Mouse (Mus musculus) adrenal gland, postnatal 36 days (tissue): ENCODE measurements at regions not wholly inside any gene's neighbourhood (a gene's known extent, or its start where the extent isn't known, plus 50 kb on each side); places are given as distances from the start of the nearest gene placed in this dataset.
"Not testable (repeated sequence)": the region's sequence is repeated elsewhere in the genome, so short reads cannot be mapped to it uniquely, and the experiment has no call there.

ENCODE experiments used
- DNase-seq, 2 experiments: peaks; one replicate each; pipeline ENCODE4 v3.0.0; 2021; ENCODE audit warnings: mixed read lengths in 1 of 2

DNA sequence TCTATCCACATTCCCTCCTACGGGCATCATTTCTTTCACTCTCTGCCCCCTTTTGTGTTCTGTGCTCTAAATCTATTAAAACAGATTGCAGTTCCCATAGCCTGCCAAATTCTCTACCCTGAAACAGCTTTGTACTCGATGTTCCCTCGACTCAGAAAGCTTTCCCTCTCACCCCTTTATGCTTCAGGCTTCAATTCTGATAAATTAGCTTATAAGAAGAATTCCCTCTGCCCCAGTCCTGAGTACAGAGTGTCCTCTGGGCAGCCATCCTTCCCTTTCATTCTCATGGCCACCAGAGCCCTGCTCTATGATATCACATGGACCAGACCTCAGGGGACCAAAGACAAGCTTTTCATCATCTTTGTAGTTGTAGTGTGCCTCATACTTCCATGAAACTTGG, 163.6 kb downstream of the Cartpt start:
- no peak for DNase-seq

DNA sequence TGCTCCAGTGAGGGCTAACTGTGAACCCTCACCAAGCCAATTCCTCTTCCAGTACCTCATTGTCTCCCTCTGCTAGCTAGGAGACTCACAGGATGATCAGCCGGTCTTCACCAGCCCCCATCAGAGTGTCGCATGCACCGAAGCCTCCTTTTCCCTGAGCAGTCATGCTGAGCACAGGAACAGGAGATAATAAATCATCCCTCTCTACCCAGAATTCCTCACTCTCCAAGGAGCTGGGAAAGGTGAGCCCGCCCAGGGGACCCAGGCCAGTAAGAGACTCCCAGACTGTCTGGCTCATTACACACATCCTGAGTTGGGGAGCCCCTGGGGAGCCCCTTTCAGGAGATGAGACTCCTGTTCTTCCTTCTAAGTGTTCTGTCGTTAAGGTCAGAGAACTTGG, 171.7 kb downstream of the Cartpt start:
- DNase-seq = peak; percentile 12 to 20

DNA sequence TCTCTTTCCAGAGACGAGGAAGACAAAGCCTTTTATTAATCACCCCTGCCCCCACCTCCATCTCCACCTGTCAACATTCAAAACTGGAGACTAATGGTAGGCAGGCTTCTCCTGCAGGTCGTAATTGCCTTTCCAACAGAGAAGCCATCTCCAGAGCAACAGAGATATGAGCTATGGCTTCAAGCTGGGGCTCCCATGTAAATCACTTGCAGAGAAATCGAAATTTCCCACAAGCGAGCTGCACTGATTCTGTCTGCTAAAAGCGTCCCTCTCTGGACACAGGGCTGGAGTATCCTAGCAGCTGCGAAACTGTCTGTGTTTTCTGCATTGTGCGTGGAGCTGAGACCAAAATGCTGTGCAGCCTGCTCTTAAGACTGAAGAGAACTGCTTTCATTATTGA, 176.6 kb downstream of the Cartpt start:
- no peak for DNase-seq

DNA sequence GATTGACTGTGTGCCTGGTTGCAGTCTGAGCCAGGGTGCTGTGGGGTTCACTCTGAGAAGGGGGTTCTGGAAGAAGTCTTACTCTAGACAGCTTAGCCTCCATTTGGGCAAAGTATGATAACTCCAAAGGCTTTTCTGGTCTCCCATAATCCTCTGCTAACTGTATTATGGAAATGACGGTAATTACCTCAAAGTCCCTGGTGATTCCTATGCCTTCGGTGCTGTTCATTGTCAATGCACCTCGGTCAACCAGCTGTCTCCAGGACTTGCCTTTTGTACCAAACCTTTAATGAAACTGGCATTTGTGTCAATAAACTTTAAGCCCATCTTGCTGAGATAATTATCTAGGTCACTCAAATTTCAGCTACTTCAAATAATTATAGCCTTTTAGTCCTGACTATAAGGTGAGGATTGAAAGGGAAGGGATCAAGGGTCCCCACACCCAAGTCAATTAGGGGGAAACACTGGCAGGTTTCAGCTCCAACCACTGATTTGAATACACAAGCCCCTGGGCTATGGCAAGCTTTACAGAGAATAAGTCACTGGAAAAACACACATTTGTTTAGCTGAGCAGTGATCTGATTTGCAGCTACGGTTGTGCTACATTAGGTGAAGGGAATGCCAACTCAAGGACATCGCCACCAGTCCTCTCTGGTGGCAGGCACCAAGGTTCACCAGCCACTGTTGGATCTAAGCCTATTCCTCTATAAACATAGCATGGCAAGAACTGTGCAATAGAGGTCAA, 177.5 kb downstream of the Cartpt start:
- DNase-seq = peak; percentile 35

DNA sequence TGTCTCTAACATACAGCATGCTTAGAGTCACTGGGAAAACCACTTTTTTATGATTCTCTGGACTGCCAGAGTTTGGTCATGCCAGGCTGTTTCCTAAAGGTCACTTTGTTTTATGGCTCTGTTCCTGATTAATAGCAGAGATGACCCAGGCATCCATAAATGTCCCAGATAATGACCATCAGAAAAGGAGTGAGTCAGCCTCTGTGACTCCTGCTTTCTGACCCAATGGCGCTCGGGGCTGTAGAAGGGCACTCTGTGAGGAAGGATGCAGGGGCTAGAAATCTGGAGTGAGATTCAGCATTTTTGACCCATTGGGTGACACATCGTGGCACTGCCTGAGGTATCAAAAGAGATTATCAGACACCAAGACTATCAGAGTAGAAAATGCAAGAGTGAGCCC, 180.3 kb downstream of the Cartpt start:
- DNase-seq = peak; percentile 65 to 71

DNA sequence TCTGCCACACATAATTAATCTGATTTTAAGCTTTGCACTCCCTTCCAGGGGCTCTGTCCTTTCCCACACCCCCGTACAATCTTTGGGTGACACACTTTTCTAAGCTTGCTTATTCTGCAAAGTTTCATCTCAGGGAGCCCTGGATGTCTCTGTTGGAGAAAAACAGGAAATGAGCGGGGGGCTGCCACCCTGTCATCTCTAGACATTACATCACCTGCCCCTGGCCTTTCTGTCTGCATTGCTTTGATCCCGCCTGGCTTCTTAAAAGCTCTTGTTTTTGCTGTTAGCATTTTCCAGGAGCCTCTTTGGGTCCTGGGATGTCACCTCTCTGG, 180.2 kb upstream of the Map1b start:
- peak; percentile 13 to 25 for DNase-seq

DNA sequence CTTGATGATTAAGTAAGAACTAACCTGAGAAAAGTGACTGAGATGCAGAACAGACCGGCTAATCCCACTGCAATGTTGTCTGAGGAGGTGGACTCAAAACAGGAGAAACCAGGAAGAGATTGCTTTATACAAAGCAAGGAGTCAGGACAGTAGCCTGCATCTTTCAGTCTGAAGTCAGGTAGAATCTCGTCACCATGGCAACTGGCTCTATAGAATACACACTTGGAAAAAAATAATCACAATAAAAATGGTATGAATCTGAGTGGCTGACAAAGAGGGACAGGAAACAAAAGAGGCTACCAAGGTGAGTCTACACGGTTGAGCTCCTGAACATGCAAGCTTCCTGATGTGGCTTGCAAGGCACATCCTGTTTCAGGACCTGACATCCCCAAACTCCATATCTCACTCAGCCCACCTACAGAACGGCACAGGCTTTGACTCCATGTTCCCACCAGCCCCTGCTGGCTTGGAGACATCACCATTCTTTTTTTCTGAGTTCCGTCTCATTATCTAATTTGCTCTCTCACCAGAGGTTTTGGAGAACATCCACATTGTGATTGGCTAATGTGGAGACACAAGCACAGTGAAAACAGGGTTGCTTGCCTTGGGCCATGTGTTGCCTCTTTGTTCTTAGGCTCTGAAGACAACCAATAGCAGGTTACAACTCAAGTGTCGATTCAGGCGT, 179.7 kb upstream of the Map1b start:
- DNase-seq = no peak

DNA sequence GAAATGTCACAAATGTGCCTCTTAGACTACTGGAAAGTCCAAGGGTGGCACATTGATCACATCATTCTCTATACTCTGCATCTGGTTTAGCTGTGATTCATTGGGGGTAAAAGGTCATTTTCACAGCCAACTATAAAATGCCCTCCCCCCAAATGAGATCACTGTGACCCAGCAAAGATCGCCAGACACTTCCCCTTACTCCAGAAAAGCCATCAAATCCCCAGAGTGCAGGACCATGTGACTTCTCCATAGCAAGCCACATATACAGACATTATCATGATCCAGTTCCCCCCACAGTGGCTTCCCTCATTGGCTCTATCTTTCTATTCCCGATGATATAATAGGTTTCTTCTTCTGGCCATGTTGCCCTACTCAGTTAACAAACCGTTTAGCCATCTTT, 163.6 kb upstream of the Map1b start:
- no peak for DNase-seq

DNA sequence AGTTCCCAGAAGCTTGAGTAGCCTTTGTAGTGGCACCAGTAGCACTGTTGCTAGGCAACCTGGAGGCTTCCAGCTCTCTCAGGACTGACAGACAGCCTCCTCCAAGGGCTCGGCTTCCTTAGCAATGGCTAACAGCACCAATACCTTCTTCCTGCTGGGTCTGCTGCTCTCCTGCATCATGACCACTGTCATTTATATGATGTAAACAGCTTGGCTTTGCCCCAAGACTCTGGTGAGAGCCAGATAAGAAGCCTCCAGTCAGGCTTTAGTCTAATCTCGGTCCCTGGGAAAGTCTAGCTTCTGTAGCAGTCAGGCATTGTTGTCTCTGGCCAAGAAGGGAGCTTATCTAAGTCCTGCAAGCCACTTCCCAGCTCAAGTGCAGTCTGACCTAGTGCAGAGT, 163.1 kb upstream of the Map1b start:
- peak; percentile 12 to 38 for DNase-seq

DNA sequence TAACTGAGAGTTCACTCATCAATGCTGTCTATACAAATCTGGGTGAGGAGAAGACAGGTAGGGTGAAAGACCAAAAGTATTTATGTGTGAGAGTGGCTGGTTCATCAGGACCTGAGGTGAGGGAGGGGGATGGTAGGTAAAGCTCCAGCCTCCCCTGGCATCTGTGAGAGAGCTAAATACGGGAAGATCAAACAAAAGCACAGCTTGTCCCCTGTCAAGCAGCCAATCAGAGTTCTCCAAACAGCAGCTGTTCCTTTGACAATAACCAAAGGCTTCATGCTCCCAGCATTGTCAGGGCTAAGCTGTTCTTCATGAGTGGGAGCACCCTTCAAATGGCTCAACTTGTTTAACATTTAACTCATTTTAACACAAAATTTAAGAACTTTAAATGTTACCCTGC, 160.1 kb upstream of the Map1b start:
- no peak for DNase-seq

DNA sequence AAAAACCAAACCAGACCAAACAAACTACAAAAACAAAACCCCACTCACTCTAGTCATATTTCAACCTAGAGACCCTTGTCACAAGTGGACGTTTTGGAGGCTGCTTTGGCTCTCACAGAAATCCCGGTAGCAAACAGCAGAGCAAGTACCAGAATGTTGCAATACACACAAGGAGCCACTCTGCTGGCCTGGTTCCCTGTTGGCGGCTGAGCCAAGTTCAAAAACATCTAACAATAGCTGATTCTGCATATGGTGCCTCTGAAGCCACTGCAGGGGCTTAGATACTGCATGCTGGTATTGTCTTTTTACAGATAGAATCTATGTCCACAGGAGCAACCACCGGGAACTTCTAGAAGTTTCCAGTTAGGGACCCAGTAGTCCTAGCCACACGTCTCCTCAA, 159.6 kb upstream of the Map1b start:
- peak; percentile 14 to 37 for DNase-seq

DNA sequence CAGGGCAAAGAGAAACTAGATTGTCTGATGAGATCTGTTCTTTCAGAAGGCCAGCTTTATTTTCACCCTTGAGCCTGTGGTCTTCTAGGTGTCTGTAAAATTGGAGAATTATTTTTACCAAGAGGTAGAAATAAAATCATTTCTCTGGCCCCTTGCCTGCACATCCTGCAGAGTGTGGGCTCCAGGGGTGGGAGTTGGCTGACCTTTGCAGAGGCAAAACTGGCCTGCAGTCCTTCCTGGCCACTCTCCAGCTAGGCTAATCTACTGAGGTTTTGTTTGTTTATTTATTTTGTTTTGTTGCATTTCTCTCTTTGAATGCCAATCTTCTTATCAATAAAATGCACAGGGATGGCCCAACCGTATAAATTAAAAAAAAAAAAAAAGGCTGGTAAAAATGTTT, 156.4 kb upstream of the Map1b start:
- DNase-seq = peak in 1 of 2 experiments; percentile 55

DNA sequence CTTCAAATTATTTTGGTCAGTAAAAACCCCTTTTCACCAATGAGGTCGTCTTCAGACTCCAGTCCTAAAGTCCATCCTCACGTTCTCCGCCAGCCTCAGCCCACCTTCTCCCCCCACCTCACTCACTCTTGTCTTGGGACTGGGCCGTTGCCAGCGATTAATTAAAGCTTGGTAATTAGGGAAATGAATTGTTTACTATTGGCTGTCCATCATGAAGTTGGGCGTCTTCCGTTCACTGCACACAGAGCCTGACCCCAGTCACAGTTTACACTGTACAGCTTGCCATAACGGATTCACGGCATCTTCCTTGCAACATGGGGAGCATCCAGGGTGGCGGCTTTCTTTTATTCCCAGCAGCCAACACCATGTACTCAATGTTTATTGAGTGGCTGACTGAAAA, 155.4 kb upstream of the Map1b start:
- DNase-seq = no peak

DNA sequence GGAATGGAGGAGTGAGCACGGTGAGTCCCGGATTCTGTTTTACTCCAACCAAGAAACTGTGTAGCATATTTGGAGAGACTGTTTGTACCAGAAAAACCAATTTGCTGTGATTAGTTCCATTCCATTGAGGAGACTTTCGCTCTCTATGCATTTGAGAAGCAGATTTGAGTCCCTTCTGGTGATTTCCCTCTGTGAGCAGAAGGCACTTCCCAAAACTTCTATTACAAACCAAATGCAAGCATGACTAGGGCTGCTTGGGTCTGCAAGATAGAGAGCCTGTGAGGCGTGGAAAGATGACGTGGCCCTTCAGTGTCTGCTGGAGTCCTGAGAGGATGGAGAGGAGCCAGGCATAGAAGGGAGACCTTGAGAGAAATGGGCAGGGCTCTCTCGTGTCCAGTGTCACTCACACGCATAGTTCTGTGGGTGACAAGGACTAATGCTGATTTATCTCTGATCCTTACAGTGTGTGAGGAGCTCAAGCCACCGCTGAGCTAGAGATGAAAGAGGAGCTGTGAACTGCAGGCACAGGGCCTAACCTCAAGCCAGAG, 153.7 kb upstream of the Map1b start:
- DNase-seq = peak; percentile 82

DNA sequence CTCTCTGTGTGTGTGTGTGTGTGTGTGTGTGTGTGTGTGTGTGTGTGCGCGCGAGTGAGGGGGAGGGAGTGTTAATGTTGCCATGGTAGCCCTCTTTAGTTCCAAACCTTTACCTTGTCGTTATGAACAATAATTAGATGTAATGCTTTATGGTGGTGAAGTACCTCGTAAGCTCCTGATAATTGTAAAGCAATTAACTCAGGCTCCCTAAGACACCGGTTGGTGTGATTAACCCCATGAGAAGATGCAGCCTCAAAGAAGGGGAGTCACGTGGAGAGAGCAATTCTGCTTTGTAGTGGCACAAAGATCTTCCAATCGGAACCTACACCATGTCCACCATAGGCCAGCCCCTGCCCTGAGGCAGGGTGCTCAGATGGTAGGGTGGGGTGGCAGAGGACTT, 152.3 kb upstream of the Map1b start:
- DNase-seq = no peak

DNA sequence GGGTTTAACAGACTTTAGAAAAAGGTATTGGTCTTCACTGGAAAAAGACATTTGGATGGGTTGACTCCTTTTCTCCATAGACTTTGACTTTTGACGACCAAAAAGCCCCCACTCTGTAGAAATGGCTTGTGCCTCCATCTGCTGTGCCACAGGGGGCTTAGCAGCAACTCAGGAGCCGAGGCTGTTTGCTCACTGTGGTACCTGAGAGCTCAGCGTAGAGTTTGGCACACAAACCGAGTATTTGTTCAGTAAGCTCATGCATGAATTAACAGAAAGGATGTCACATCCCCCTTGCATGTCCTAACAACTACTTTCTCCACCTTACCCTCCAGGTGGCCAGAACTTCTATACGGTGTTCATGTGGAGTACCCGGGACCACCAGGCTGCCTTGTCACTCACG, 149.7 kb upstream of the Map1b start:
- DNase-seq = no peak

DNA sequence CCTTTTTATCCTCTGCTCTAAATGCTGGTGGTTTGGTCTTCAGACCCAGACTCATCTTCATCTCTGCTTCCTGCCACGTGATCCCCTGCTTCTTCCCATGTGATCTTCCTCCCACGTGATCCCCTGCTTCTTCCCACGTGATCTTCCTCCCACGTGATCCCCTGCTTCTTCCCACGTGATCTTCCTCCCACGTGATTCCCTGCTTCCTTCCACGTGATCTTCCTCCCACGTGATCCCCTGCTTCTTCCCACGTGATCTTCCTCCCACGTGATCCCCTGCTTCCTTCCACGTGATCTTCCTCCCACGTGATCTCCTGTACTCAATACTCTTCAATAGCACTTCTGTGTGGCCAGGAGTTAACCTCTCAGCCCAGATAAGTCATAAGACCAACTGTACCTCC, 147.1 kb upstream of the Map1b start:
- DNase-seq = not testable (repeated sequence)

DNA sequence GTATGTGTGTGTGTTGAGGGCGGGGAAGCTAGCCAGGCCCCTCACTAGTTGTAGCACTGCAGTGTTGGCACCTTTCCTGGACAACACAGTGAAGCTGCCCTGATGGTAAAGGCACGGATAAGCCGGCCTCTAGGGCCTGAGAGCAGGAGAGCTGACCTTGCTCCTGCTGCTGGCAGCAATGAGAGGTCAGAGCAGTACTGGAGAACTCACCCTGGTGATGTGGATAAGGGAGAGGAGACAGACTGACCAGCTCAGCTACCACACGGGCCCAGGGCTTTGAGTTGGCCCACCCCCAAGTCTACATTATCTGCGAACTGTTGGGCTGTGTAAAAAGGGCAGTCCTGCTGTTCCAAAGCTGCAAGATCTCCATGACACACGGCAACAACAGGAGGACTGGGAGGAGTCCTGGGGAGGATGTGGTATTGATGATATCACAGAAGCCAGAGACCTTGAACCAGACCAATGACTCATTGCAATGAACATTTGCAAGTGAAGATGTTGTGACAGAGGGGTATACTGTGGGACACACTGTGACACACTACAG, 131.4 kb upstream of the Map1b start:
- DNase-seq = peak; percentile 43 to 51

DNA sequence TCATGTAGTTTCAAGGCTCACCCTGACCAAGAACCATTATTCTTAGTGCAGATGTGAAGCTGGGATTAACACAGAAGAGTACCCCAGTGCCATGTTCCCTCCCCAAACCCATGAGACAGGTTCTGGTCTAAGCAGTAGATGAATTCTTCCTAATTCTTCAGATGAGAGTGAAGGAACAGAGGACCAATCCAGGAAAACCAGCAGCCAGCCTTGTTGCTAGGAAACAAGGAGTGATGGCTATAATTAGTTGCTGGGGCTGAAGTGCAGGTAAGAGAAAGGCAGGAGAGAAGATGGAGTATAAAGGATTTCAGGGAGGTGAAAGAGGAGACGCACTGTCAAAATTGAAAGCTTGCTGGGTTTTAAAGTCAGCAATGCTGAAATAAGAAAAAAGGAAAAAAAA, 128.4 kb upstream of the Map1b start:
- no peak for DNase-seq

DNA sequence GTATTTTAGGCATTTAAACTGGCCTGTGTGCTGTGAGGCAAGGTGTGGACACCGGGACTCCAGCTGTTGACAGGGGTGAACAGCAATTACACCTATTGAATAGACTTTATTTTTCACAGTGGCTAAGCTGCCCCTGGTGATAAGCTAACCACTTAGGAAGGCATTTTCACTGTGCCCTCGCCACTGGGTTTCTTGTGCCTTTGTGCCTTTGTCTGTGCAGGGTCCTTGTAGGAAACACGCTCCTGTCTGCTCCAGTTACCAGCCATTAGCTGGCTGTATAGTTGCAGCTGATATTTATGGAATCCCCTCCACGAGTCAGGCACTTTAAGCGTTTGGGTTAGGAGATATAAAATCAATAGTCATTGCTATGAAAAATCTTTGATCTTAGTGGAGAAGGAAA, 126.5 kb upstream of the Map1b start:
- no peak for DNase-seq

DNA sequence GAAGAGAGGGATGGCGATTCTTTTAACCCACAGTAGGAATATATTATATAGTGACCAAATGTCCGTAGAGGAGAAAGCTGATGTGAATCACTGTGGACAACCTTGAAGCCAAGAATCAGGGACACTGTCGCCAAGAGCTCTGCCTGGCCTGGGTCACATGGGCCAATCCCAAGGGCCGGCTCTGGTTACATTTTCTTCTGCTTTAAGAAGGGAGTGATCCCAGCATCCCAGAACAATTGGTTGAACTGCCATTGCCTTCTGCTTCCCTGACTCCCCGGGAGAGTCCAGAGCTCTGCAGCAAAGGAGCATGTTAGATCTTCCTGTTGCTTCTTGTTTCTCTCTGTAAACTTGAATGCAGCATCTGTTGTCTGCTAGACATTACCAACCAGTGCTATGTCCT, 126.0 kb upstream of the Map1b start:
- DNase-seq = peak; percentile 80 to 82

DNA sequence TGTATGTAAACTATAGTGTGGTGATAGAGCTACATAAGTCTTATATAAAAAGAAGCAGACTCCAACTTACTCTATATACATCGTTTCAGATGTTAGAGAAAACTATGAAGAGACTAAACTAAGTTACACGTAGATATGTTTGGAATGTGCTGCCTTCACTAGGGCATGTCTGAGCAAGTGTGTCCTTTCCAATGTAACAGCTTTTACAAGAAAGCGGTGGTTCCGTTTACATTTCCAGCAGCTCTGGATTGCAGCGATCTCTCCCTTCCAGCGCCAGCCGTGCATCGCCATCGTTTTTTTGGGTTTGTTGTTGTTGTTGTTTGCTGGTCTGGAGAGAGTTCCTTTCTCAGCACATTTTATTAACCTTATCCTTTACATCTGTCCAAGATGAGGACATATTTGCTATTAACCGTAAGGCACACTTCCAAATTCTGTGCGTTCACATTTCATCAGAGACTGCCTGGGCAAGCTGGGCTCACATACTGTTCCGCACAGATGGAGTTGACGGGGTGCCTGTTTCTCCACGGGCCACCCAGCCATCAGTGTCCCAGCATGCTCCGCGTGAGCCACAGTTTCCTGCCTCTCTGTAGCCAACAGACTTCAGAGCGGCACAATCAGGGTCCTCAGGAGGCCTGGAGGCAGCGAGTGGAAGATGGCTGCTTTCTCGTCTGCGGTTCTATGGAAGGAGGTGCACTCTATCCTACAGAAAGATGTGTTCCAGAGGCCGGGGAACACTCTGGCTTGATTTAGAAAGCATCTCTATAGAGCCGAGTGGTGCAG, 125.2 kb upstream of the Map1b start:
- no peak for DNase-seq

DNA sequence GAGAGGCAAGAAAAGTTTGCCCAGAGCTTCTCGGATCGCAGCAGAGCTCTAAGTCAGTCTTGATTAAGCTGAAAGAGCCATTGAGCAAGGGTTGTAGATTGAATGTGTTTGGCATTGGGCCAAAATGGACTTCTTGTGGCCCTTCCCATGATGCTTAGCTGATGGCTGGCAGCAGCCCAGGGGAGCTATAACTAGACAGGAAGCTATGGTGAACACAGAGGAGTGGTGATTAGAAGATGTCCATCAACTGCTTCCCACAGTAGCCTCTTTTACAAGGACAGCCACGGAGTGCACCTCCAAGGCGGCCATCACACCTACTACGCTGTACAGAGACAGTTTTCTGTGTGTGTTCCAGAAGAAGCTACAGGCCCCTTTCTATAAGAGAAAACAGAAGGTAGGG, 116.4 kb upstream of the Map1b start:
- DNase-seq = no peak
